Comparison of ENCODE assay signal across 9 mouse cellular contexts in the genomic region with DNA sequence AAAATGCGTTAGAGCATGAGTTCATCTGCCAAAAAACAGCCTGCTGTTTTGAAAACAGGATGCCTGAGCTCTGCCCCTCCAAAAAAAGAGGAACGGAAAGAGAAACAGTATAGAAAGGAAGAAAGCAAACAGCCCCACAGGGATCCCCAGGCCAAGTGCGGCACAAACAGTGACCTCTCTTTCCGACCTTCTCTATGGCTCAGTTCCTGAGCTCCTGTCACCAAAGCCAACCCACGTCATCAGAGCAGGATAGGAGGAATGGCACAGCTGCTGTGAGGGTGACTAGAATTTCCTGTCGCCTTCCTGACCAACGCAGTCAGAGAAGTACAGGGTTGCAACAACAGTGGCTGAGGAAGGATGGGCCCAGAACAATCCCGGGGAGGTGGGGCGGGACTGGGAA.
DNase-seq lines count a peak whose midpoint lies in the region; ATAC-seq and TF ChIP-seq lines count a peak whose summit lies in the region.
"Had no signal": no experiment of that assay in that cellular context is flagged by ENCODE, and none has a peak within 500 bp of the region (broad histone marks: within the 10 kb centered on the region; RNA-seq: fewer than 3 reads in every experiment).

No protein-coding gene starts in this region.

- DNase-seq in thymus, adult 18-20 months = peak; percentile 13 to 55
- no peak for DNase-seq in thymus, postnatal 0 days (ENCODE audit: low spot score)
- no peak for DNase-seq in liver, embryonic 14.5 days (ENCODE audit: low read depth in 3 of 3, low spot score in 3 of 3)
- peak; percentile 28 for DNase-seq in spleen, adult 12 weeks (ENCODE audit: low spot score)
- no peak for DNase-seq in layer of hippocampus, adult 18-20 months (ENCODE audit: low spot score in 2 of 2)
- no peak for DNase-seq in urinary bladder, adult 18-20 months (ENCODE audit: low spot score in 2 of 2)

- peak; percentile 65 for ATAC-seq in heart, embryonic 14.5 days (ENCODE audit: insufficient number of reproducible peaks, insufficient read depth, low FRiP score, low read depth)
- no peak for ATAC-seq in liver, embryonic 14.5 days (ENCODE audit: insufficient read depth)
- ATAC-seq in forebrain, embryonic 12.5 days (ENCODE audit: low FRiP score) = no peak

- H3K4me3 ChIP-seq in heart, embryonic 14.5 days (ENCODE audit: control insufficient read depth in 1 of 2, insufficient read depth in 1 of 2, low read depth in 1 of 2, low read length in 2 of 2) = peak overlapping the region in 1 of 2 experiments; percentile 3; a peak in 1 of 4 replicates
- H3K4me3 ChIP-seq in liver, embryonic 14.5 days (ENCODE audit: insufficient read depth in 1 of 2, low read depth in 2 of 2, low read length in 2 of 2) = no peak overlapping the region
- no peak overlapping the region for H3K4me3 ChIP-seq in forebrain, embryonic 12.5 days (replicated peaks)
- H3K4me3 ChIP-seq: limb, embryonic 15.5 days had no signal

- peak overlapping the region; percentile 40 to 71; a peak in 3 of 4 replicates for H3K27ac ChIP-seq in heart, embryonic 14.5 days (replicated peaks in 1 of 2; ENCODE audit: control insufficient read depth in 1 of 2, insufficient read depth in 1 of 2, low read depth in 2 of 2, low read length in 2 of 2)
- no peak overlapping the region for H3K27ac ChIP-seq in liver, embryonic 14.5 days
- no peak overlapping the region for H3K27ac ChIP-seq in forebrain, embryonic 12.5 days
- H3K27ac ChIP-seq: limb, embryonic 15.5 days had no signal

- H3K4me1 ChIP-seq in heart, embryonic 14.5 days (ENCODE audit: control insufficient read depth in 2 of 2, insufficient read depth in 2 of 2, low read length in 2 of 2) = peaks cover 8 to 32% of the 10 kb centered on the region in 2 experiments
- peaks cover 10 to 46% of the 10 kb centered on the region in 2 experiments for H3K4me1 ChIP-seq in liver, embryonic 14.5 days (replicated peaks; ENCODE audit: control insufficient read depth in 2 of 2, insufficient read depth in 2 of 2, low read length in 1 of 2)
- peaks cover 24% of the 10 kb centered on the region for H3K4me1 ChIP-seq in forebrain, embryonic 12.5 days

- no peak for TF ChIP-seq CTCF in liver, embryonic 14.5 days (IDR thresholded peaks at IDR 0.05; ENCODE audit: low read depth)

- WGBS in heart, embryonic 14.5 days = 45% methylated on average over 9 of the region's 9 CpGs
- 35% methylated on average over 9 of the region's 9 CpGs for whole genome bisulfite sequencing in liver, embryonic 14.5 days (ENCODE audit: insufficient replicate concordance)
- 62% methylated on average over 9 of the region's 9 CpGs for WGBS in forebrain, embryonic 12.5 days

- no peaks in the 10 kb centered on the region for H3K9me3 ChIP-seq in heart, embryonic 14.5 days (ENCODE audit: control insufficient read depth, low read length)
- no peaks in the 10 kb centered on the region for H3K9me3 ChIP-seq in liver, embryonic 14.5 days (ENCODE audit: control insufficient read depth, low read length)
- H3K9me3 ChIP-seq in forebrain, embryonic 12.5 days = no peaks in the 10 kb centered on the region
- H3K9me3 ChIP-seq: limb, embryonic 15.5 days had no signal

- no peak for TF ChIP-seq EP300 in liver, embryonic 14.5 days (IDR thresholded peaks at IDR 0.05; ENCODE audit: low read depth)

- H3K36me3 ChIP-seq in heart, embryonic 14.5 days (ENCODE audit: control insufficient read depth, insufficient read depth, low read length) = no peaks in the 10 kb centered on the region
- no peaks in the 10 kb centered on the region for H3K36me3 ChIP-seq in liver, embryonic 14.5 days (replicated peaks; ENCODE audit: control insufficient read depth, insufficient read depth, low read depth)
- H3K36me3 ChIP-seq in forebrain, embryonic 12.5 days (replicated peaks) = no peaks in the 10 kb centered on the region
- H3K36me3 ChIP-seq: limb, embryonic 15.5 days had no signal

- H3K9ac ChIP-seq in heart, embryonic 14.5 days (ENCODE audit: low read length) = peak overlapping the region; percentile 81; the same call in 1 of the 2 replicates
- H3K9ac ChIP-seq in liver, embryonic 14.5 days (replicated peaks) = no peak overlapping the region
- H3K9ac ChIP-seq in forebrain, embryonic 12.5 days = no peak overlapping the region
- H3K9ac ChIP-seq: limb, embryonic 15.5 days had no signal

- no peaks in the 10 kb centered on the region for H3K27me3 ChIP-seq in heart, embryonic 14.5 days (ENCODE audit: control insufficient read depth, insufficient read depth, low read length)
- H3K27me3 ChIP-seq in liver, embryonic 14.5 days (ENCODE audit: control insufficient read depth, insufficient read depth, low read length) = no peaks in the 10 kb centered on the region
- H3K27me3 ChIP-seq in forebrain, embryonic 12.5 days = peaks cover 36% of the 10 kb centered on the region; the same call in 1 of the 2 replicates
- H3K27me3 ChIP-seq: limb, embryonic 15.5 days had no signal

- peak overlapping the region; percentile 82 for H3K4me2 ChIP-seq in heart, embryonic 14.5 days (ENCODE audit: low read length)
- H3K4me2 ChIP-seq in liver, embryonic 14.5 days (ENCODE audit: low read depth) = peak overlapping the region; percentile 29; the same call in 1 of the 2 replicates
- no peak overlapping the region for H3K4me2 ChIP-seq in forebrain, embryonic 12.5 days
- H3K4me2 ChIP-seq: limb, embryonic 15.5 days had no signal

Comparison
In these comparisons a context has a peak if more than half of its experiments do, and no peak if none do; other contexts are left out.
1. DNase-seq: peak in thymus, adult 18-20 months (2 of 2) and spleen, adult 12 weeks (single experiment); none in thymus, postnatal 0 days (single experiment), liver, embryonic 14.5 days (0 of 3), layer of hippocampus, adult 18-20 months (0 of 2) and urinary bladder, adult 18-20 months (0 of 2).
2. H3K27ac ChIP-seq: peak in heart, embryonic 14.5 days (2 of 2); none in liver, embryonic 14.5 days (single experiment) and forebrain, embryonic 12.5 days (single experiment).